Mouse (Mus musculus) embryonic facial prominence, embryonic 12.5 days (tissue): ENCODE data around the gene Ttn. TPM values are rescaled to one million over a fixed set of nuclear protein-coding genes. Genes with fewer than 3 reads are reported as not detected.
"Not testable (repeated sequence)": the region's sequence is repeated elsewhere in the genome, so short reads cannot be mapped to it uniquely, and the experiment has no call there.

ENCODE experiments used
- ATAC-seq: fragments of 200-750 bp; cut with Nextera tagmentation; 2 replicates; pipeline ENCODE4 v1.8.0; 2017; ENCODE audit not compliant: insufficient number of reproducible peaks, insufficient read depth, low FRiP score, low TSS enrichment
- H3K27ac ChIP-seq: fragments of 300-500 bp; sonication (generic); 2 replicates; pipeline ENCODE4 v1.5.1; 2016; ENCODE audit warnings: mild to moderate bottlenecking
- H3K27me3 ChIP-seq: fragments of 300-500 bp; sonication (generic); 2 replicates; pipeline ENCODE4 v1.6.1; 2016; ENCODE audit warnings: mild to moderate bottlenecking, moderate library complexity
- H3K36me3 ChIP-seq: fragments of 300-500 bp; sonication (generic); 2 replicates; pipeline ENCODE4 v1.6.1; 2016; ENCODE audit warnings: mild to moderate bottlenecking
- H3K4me1 ChIP-seq: fragments of 300-500 bp; sonication (generic); 2 replicates; pipeline ENCODE4 v1.6.1; 2016
- H3K4me2 ChIP-seq: fragments of 300-500 bp; sonication (generic); replicated peaks from 2 replicates; pipeline ENCODE4 v1.6.1; 2016; ENCODE audit warnings: mild to moderate bottlenecking, moderate library complexity
- H3K4me3 ChIP-seq: fragments of 300-500 bp; sonication (generic); 2 replicates; pipeline ENCODE4 v1.5.1; 2016; ENCODE audit warnings: mild to moderate bottlenecking
- H3K9ac ChIP-seq: fragments of 300-500 bp; sonication (generic); 2 replicates; pipeline ENCODE4 v1.6.1; 2016; ENCODE audit warnings: mild to moderate bottlenecking, moderate library complexity
- H3K9me3 ChIP-seq: fragments of 300-500 bp; sonication (generic); 2 replicates; pipeline ENCODE4 v1.6.1; 2016; ENCODE audit warnings: mild to moderate bottlenecking, moderate library complexity
- WGBS: fragments of 180-500 bp; shearing (Covaris S2); methylation state at CpG from one replicate; pipeline ENCODE4 v1.1.7; 2016; 5-methylcytosine and 5-hydroxymethylcytosine counted together
- polyA plus RNA-seq: library from polyadenylated mRNA; unstranded; fragments of >200 nt; fragmentation: Nextera tagmentation; extraction: Ambion mirVana; gene quantifications from 2 replicates; pipeline ENCODE4 v1.2.1, GENCODE M21; 2016

Gene Ttn
- 21.9 and 24.1 TPM in 2 replicates for polyA plus RNA-seq

- Histone ChIP-seq H3K9ac (no peak within 1 kb of the TSS), H3K36me3 (no peaks in the 10 kb centered on the region), H3K9me3 (no peaks in the 10 kb centered on the region), H3K27ac (no peak within 1 kb of the TSS), H3K4me2 (no peak within 1 kb of the TSS), H3K4me3 (no peak within 1 kb of the TSS), H3K27me3 (no peaks in the 10 kb centered on the region), H3K4me1 (no peaks in the 10 kb centered on the region)
- ATAC-seq: no peak
- WGBS: 80% methylated on average over 18 of the region's 18 CpGs
These were observed at the start of gene Ttn for GRCm38 (mm10) chr2:76982391-76983145. Gene Ttn, minus strand, starts transcription at chr2:76982547.

- Histone ChIP-seq H3K27me3 (no peaks in the 10 kb centered on the region), H3K9ac (no peak overlapping the region), H3K27ac (no peak overlapping the region), H3K4me3 (no peak overlapping the region), H3K9me3 (no peaks in the 10 kb centered on the region), H3K4me1 (no peaks in the 10 kb centered on the region), H3K4me2 (no peak overlapping the region), H3K36me3 (no peaks in the 10 kb centered on the region)
- no peak for ATAC-seq
- WGBS: 91% methylated on average over 2 of the region's 2 CpGs
These were observed 38.3 kb upstream of the Ttn start for GRCm38 (mm10) chr2:77020649-77021048.

- no peak for ATAC-seq
- no peak overlapping the region for H3K27ac ChIP-seq
- H3K4me3 ChIP-seq: no peak overlapping the region
- no peaks in the 10 kb centered on the region for H3K36me3 ChIP-seq
- H3K9ac ChIP-seq: no peak overlapping the region
- no peaks in the 10 kb centered on the region for H3K4me1 ChIP-seq
- no peaks in the 10 kb centered on the region for H3K9me3 ChIP-seq
- 69% methylated on average over 4 of the region's 4 CpGs for WGBS
- H3K27me3 ChIP-seq: no peaks in the 10 kb centered on the region
- H3K4me2 ChIP-seq: no peak overlapping the region
These were observed 35.4 kb upstream of the Ttn start for GRCm38 (mm10) chr2:77017735-77018134.

GRCm38 (mm10) chr2:77013449-77013848 is 31.1 kb upstream of the Ttn start:
- ATAC-seq, H3K4me3 ChIP-seq, H3K9ac ChIP-seq, H3K4me2 ChIP-seq, H3K27ac ChIP-seq, H3K4me1 ChIP-seq, H3K36me3 ChIP-seq, H3K9me3 ChIP-seq, H3K27me3 ChIP-seq: not testable (repeated sequence)
- WGBS: 92% methylated on average over 6 of the region's 6 CpGs

- Histone ChIP-seq H3K9me3 (no peaks in the 10 kb centered on the region), H3K4me1 (no peaks in the 10 kb centered on the region), H3K4me2 (no peak overlapping the region), H3K9ac (no peak overlapping the region), H3K36me3 (no peaks in the 10 kb centered on the region), H3K27ac (no peak overlapping the region), H3K27me3 (no peaks in the 10 kb centered on the region), H3K4me3 (no peak overlapping the region)
- no peak for ATAC-seq
- 67% methylated on average over 5 of the region's 5 CpGs for WGBS
These were observed 29.6 kb upstream of the Ttn start for GRCm38 (mm10) chr2:77011981-77012380.

GRCm38 (mm10) chr2:77007015-77007414 is 24.7 kb upstream of the Ttn start:
- Histone ChIP-seq H3K9ac (no peak overlapping the region), H3K27ac (no peak overlapping the region)
- ATAC-seq: no peak

GRCm38 (mm10) chr2:77003148-77003547 is 20.8 kb upstream of the Ttn start:
- ATAC-seq: no peak
- Histone ChIP-seq H3K9me3 (no peaks in the 10 kb centered on the region), H3K27ac (no peak overlapping the region), H3K9ac (no peak overlapping the region), H3K36me3 (no peaks in the 10 kb centered on the region), H3K4me1 (no peaks in the 10 kb centered on the region), H3K4me3 (no peak overlapping the region), H3K4me2 (no peak overlapping the region), H3K27me3 (no peaks in the 10 kb centered on the region)
- WGBS: 66% methylated on average over 2 of the region's 2 CpGs

More at GRCm38 (mm10) chr2:77007015-77007414, 24.7 kb upstream of the Ttn start:
- WGBS: 84% methylated on average over 7 of the region's 7 CpGs
- Histone ChIP-seq H3K36me3 (no peaks in the 10 kb centered on the region), H3K4me1 (no peaks in the 10 kb centered on the region), H3K27me3 (no peaks in the 10 kb centered on the region), H3K4me2 (no peak overlapping the region), H3K9me3 (no peaks in the 10 kb centered on the region), H3K4me3 (no peak overlapping the region)

GRCm38 (mm10) chr2:76998351-76998750 is 16.0 kb upstream of the Ttn start:
- Histone ChIP-seq H3K4me3 (no peak overlapping the region), H3K36me3 (no peaks in the 10 kb centered on the region), H3K4me1 (no peaks in the 10 kb centered on the region), H3K9ac (no peak overlapping the region), H3K27ac (no peak overlapping the region), H3K27me3 (no peaks in the 10 kb centered on the region), H3K9me3 (no peaks in the 10 kb centered on the region), H3K4me2 (no peak overlapping the region)
- ATAC-seq: no peak
- 68% methylated on average over 5 of the region's 5 CpGs for WGBS

- WGBS: 42% methylated on average over 5 of the region's 5 CpGs
- no peak overlapping the region for H3K4me3 ChIP-seq
- no peaks in the 10 kb centered on the region for H3K9me3 ChIP-seq
- 0 out of 2 replicates have a peak, but pooled peaks have one; percentile 28 for ATAC-seq
- no peaks in the 10 kb centered on the region for H3K36me3 ChIP-seq
- H3K27me3 ChIP-seq: no peaks in the 10 kb centered on the region
- no peaks in the 10 kb centered on the region for H3K4me1 ChIP-seq
- peak overlapping the region; percentile 54; the same call in 1 of the 2 replicates for H3K27ac ChIP-seq
- H3K9ac ChIP-seq: no peak overlapping the region
- H3K4me2 ChIP-seq: no peak overlapping the region
These were observed 10.3 kb upstream of the Ttn start for GRCm38 (mm10) chr2:76992493-76993201.

- Histone ChIP-seq H3K4me3 (no peak overlapping the region), H3K9ac (no peak overlapping the region), H3K27ac (no peak overlapping the region), H3K4me1 (no peaks in the 10 kb centered on the region), H3K4me2 (no peak overlapping the region), H3K36me3 (no peaks in the 10 kb centered on the region), H3K9me3 (no peaks in the 10 kb centered on the region), H3K27me3 (no peaks in the 10 kb centered on the region)
- 85% methylated on average over 4 of the region's 4 CpGs for WGBS
- no peak for ATAC-seq
These were observed 5.0 kb upstream of the Ttn start for GRCm38 (mm10) chr2:76987317-76987716.

- Histone ChIP-seq H3K4me3 (no peak overlapping the region), H3K27me3 (no peaks in the 10 kb centered on the region), H3K4me1 (no peaks in the 10 kb centered on the region), H3K9ac (no peak overlapping the region), H3K4me2 (no peak overlapping the region), H3K27ac (no peak overlapping the region), H3K36me3 (no peaks in the 10 kb centered on the region), H3K9me3 (no peaks in the 10 kb centered on the region)
- 86% methylated on average over 5 of the region's 5 CpGs for WGBS
- ATAC-seq: no peak
These were observed 2.0 kb upstream of the Ttn start for GRCm38 (mm10) chr2:76984384-76984783.

GRCm38 (mm10) chr2:76983601-76984000 is 1.3 kb upstream of the Ttn start:
- no peak for ATAC-seq
- Histone ChIP-seq H3K27me3 (no peaks in the 10 kb centered on the region), H3K9ac (no peak overlapping the region), H3K4me1 (no peaks in the 10 kb centered on the region), H3K4me2 (no peak overlapping the region), H3K27ac (no peak overlapping the region), H3K36me3 (no peaks in the 10 kb centered on the region), H3K9me3 (no peaks in the 10 kb centered on the region), H3K4me3 (no peak overlapping the region)
- WGBS: 68% methylated on average over 5 of the region's 5 CpGs
